Mouse (Mus musculus): ENCODE measurements around the gene Mapkbp1. TPM values are rescaled to one million over a fixed set of nuclear protein-coding genes. Genes with fewer than 3 reads are reported as not detected.

The Mapkbp1 gene
- polyA plus RNA-seq, 1 experiment from 2014 or later, result 4.9 TPM

- no peak overlapping the region for H3K4me3 ChIP-seq
- H3K36me3 ChIP-seq, result no peaks in the 10 kb centered on the region
- H3K27me3 ChIP-seq, result no peaks in the 10 kb centered on the region
- H3K9ac ChIP-seq, result no peak overlapping the region
- no peak overlapping the region for H3K4me2 ChIP-seq
- no peak overlapping the region for H3K27ac ChIP-seq
- 73% methylated on average over 6 of the region's 6 CpGs for WGBS
- H3K9me3 ChIP-seq, result no peaks in the 10 kb centered on the region
- H3K4me1 ChIP-seq (replicated peaks), result no peaks in the 10 kb centered on the region
- ATAC-seq (ENCODE audit: low FRiP score), result no peak
These were observed 87.7 kb downstream of the Mapkbp1 start for GRCm38 (mm10) chr2:120060190-120060589.

GRCm38 (mm10) chr2:120060651-120061050 lies 88.2 kb downstream of the Mapkbp1 start:
- 77% methylated on average over 9 of the region's 9 CpGs for WGBS
- H3K27me3 ChIP-seq, result no peaks in the 10 kb centered on the region
- ATAC-seq (ENCODE audit: low FRiP score), result no peak

GRCm38 (mm10) chr2:120062248-120062647 lies 89.7 kb downstream of the Mapkbp1 start:
- no peak for ATAC-seq (ENCODE audit: low FRiP score)
- WGBS, result 88% methylated on average over 8 of the region's 8 CpGs
- Histone ChIP-seq H3K9me3 (no peaks in the 10 kb centered on the region), H3K4me2 (no peak overlapping the region), H3K4me3 (no peak overlapping the region), H3K9ac (no peak overlapping the region), H3K4me1 (replicated peaks) (no peaks in the 10 kb centered on the region), H3K27ac (no peak overlapping the region), H3K27me3 (no peaks in the 10 kb centered on the region), H3K36me3 (no peaks in the 10 kb centered on the region)

More at GRCm38 (mm10) chr2:120060651-120061050, 88.2 kb downstream of the Mapkbp1 start:
- H3K4me2 ChIP-seq, result no peak overlapping the region
- H3K4me1 ChIP-seq (replicated peaks), result no peaks in the 10 kb centered on the region
- no peak overlapping the region for H3K4me3 ChIP-seq
- no peak overlapping the region for H3K27ac ChIP-seq
- no peaks in the 10 kb centered on the region for H3K9me3 ChIP-seq
- H3K36me3 ChIP-seq, result no peaks in the 10 kb centered on the region
- H3K9ac ChIP-seq, result no peak overlapping the region

GRCm38 (mm10) chr2:120064639-120065038 lies 92.1 kb downstream of the Mapkbp1 start:
- H3K9ac ChIP-seq, result no peak overlapping the region
- H3K4me3 ChIP-seq, result no peak overlapping the region
- 86% methylated on average over 6 of the region's 6 CpGs for WGBS
- H3K4me2 ChIP-seq, result no peak overlapping the region
- no peak overlapping the region for H3K27ac ChIP-seq
- peaks cover 8% of the 10 kb centered on the region for H3K4me1 ChIP-seq (replicated peaks)
- no peaks in the 10 kb centered on the region for H3K36me3 ChIP-seq
- no peaks in the 10 kb centered on the region for H3K27me3 ChIP-seq
- no peaks in the 10 kb centered on the region for H3K9me3 ChIP-seq
- ATAC-seq (ENCODE audit: low FRiP score), result no peak

GRCm38 (mm10) chr2:120065243-120065642 lies 92.7 kb downstream of the Mapkbp1 start:
- peaks cover 11% of the 10 kb centered on the region for H3K4me1 ChIP-seq (replicated peaks)
- H3K27me3 ChIP-seq, result no peaks in the 10 kb centered on the region
- H3K4me3 ChIP-seq, result no peak overlapping the region
- no peak overlapping the region for H3K27ac ChIP-seq
- ATAC-seq (ENCODE audit: low FRiP score), result no peak
- 91% methylated on average over 10 of the region's 10 CpGs for WGBS
- H3K9me3 ChIP-seq, result no peaks in the 10 kb centered on the region
- H3K36me3 ChIP-seq, result no peaks in the 10 kb centered on the region
- H3K4me2 ChIP-seq, result no peak overlapping the region
- no peak overlapping the region for H3K9ac ChIP-seq

- H3K27ac ChIP-seq, result no peak overlapping the region
- no peaks in the 10 kb centered on the region for H3K9me3 ChIP-seq
- H3K27me3 ChIP-seq, result no peaks in the 10 kb centered on the region
- H3K4me3 ChIP-seq, result no peak overlapping the region
- 81% methylated on average over 3 of the region's 3 CpGs for WGBS
- peaks cover 11% of the 10 kb centered on the region for H3K4me1 ChIP-seq (replicated peaks)
- no peak for ATAC-seq (ENCODE audit: low FRiP score)
- H3K4me2 ChIP-seq, result no peak overlapping the region
- no peaks in the 10 kb centered on the region for H3K36me3 ChIP-seq
- H3K9ac ChIP-seq, result no peak overlapping the region
These were observed 93.7 kb downstream of the Mapkbp1 start for GRCm38 (mm10) chr2:120066224-120066623.

- H3K36me3 ChIP-seq, result no peaks in the 10 kb centered on the region
- ATAC-seq (ENCODE audit: low FRiP score), result peak; percentile 33; the same call in 1 of the 2 replicates
- H3K4me3 ChIP-seq, result no peak overlapping the region
- H3K4me1 ChIP-seq (replicated peaks), result peaks cover 11% of the 10 kb centered on the region
- H3K4me2 ChIP-seq, result peak overlapping the region; percentile 19; the same call in 1 of the 2 replicates
- H3K9ac ChIP-seq, result peak overlapping the region; percentile 26; the same call in 1 of the 2 replicates
- no peak overlapping the region for H3K27ac ChIP-seq
- no peaks in the 10 kb centered on the region for H3K9me3 ChIP-seq
- no peaks in the 10 kb centered on the region for H3K27me3 ChIP-seq
- WGBS, result 39% methylated on average over 16 of the region's 16 CpGs
These were observed 96.3 kb downstream of the Mapkbp1 start for GRCm38 (mm10) chr2:120068555-120069465.

- Histone ChIP-seq H3K9me3 (no peaks in the 10 kb centered on the region), H3K27me3 (peaks cover 5% of the 10 kb centered on the region), H3K4me2 (no peak overlapping the region), H3K36me3 (no peaks in the 10 kb centered on the region), H3K27ac (no peak overlapping the region), H3K4me1 (replicated peaks) (peaks cover 11% of the 10 kb centered on the region), H3K9ac (peak overlapping the region; percentile 19; the same call in 1 of the 2 replicates), H3K4me3 (no peak overlapping the region)
- 69% methylated on average over 8 of the region's 8 CpGs for WGBS
- ATAC-seq (ENCODE audit: low FRiP score), result no peak
These were observed 97.0 kb downstream of the Mapkbp1 start for GRCm38 (mm10) chr2:120069466-120069990.

GRCm38 (mm10) chr2:120074096-120074495 lies 101.6 kb downstream of the Mapkbp1 start:
- Histone ChIP-seq H3K9me3 (no peaks in the 10 kb centered on the region), H3K27me3 (peaks cover 36% of the 10 kb centered on the region), H3K27ac (no peak overlapping the region), H3K36me3 (no peaks in the 10 kb centered on the region), H3K4me1 (replicated peaks) (peaks cover 15% of the 10 kb centered on the region), H3K9ac (no peak overlapping the region), H3K4me3 (no peak overlapping the region), H3K4me2 (no peak overlapping the region)
- 93% methylated on average over 4 of the region's 4 CpGs for WGBS
- ATAC-seq (ENCODE audit: low FRiP score), result no peak

- H3K27me3 ChIP-seq, result peaks cover 36% of the 10 kb centered on the region
- H3K9ac ChIP-seq, result peak overlapping the region; percentile 2
- H3K27ac ChIP-seq, result no peak overlapping the region
- WGBS, result 2% methylated on average over 36 of the region's 36 CpGs
- peak; percentile 72; the same call in 1 of the 2 replicates for ATAC-seq (ENCODE audit: low FRiP score)
- peak overlapping the region; percentile 43 for H3K4me3 ChIP-seq
- peak overlapping the region; percentile 64 for H3K4me2 ChIP-seq
- peaks cover 11% of the 10 kb centered on the region for H3K4me1 ChIP-seq (replicated peaks)
- no peaks in the 10 kb centered on the region for H3K36me3 ChIP-seq
- no peaks in the 10 kb centered on the region for H3K9me3 ChIP-seq
These were observed 103.7 kb downstream of the Mapkbp1 start for GRCm38 (mm10) chr2:120076076-120076705.
